Mouse (Mus musculus): ENCODE measurements around the gene Rasgrf1.

GRCm38 (mm10) chr9:89976366-89976940, 66.7 kb downstream of the Rasgrf1 start:
- peak; percentile 1; the same call in 1 of the 2 replicates for TF ChIP-seq CTCF (IDR thresholded peaks at IDR 0.05; ENCODE audit: borderline replicate concordance, extremely low read depth, insufficient read depth, insufficient read length)
- no peak for TF ChIP-seq POLR2A (IDR thresholded peaks at IDR 0.05; ENCODE audit: borderline replicate concordance, extremely low read depth, insufficient read depth, insufficient read length, poor library complexity, severe bottlenecking)
